Mouse (Mus musculus) lung, postnatal 0 days (tissue): ENCODE data around the gene Emc7. TPM values are rescaled to one million over a fixed set of nuclear protein-coding genes. Genes with fewer than 3 reads are reported as not detected.
A peak's percentile ranks its signal among the peaks of the same experiment; 100 is the strongest.
"Not testable (repeated sequence)": the region's sequence is repeated elsewhere in the genome, so short reads cannot be mapped to it uniquely, and the experiment has no call there.

ENCODE experiments used
- ATAC-seq: fragments of 200-750 bp; cut with Nextera tagmentation; 2 replicates; pipeline ENCODE4 v1.8.0; 2017; ENCODE audit warnings: moderate library complexity
- DNase-seq: peaks from one replicate; pipeline ENCODE4 v3.0.0-alpha.2; 2016; ENCODE audit warnings: low spot score
- H3K27ac ChIP-seq: fragments of 300-500 bp; sonication (generic); 2 replicates; pipeline ENCODE4 v1.5.1; 2014; ENCODE audit warnings: antibody characterized with exemption, mild to moderate bottlenecking, low read length, mixed read lengths
- H3K27me3 ChIP-seq: fragments of 300-500 bp; sonication (generic); replicated peaks from 2 replicates; pipeline ENCODE4 v1.6.1; 2014; ENCODE audit warnings: low read length, mixed read lengths; ENCODE audit not compliant: insufficient read depth
- H3K36me3 ChIP-seq: fragments of 300-500 bp; sonication (generic); 2 replicates; pipeline ENCODE4 v1.6.1; 2014; ENCODE audit warnings: low read length, mixed read lengths; ENCODE audit not compliant: insufficient read depth
- H3K4me1 ChIP-seq: fragments of 300-500 bp; sonication (generic); 2 replicates; pipeline ENCODE4 v1.6.1; 2014; ENCODE audit warnings: antibody characterized with exemption, low read depth, low read length, mixed read lengths; ENCODE audit not compliant: insufficient read depth
- H3K4me2 ChIP-seq: fragments of 300-500 bp; sonication (generic); replicated peaks from 2 replicates; pipeline ENCODE4 v1.6.1; 2014; ENCODE audit warnings: low read depth, mild to moderate bottlenecking, low read length, moderate library complexity, mixed read lengths
- H3K4me3 ChIP-seq: fragments of 300-500 bp; sonication (generic); 2 replicates; pipeline ENCODE4 v1.5.1; 2014; ENCODE audit warnings: low read depth, low read length
- H3K9ac ChIP-seq: fragments of 300-500 bp; sonication (generic); replicated peaks from 2 replicates; pipeline ENCODE4 v1.6.1; 2014; ENCODE audit warnings: low read depth, mild to moderate bottlenecking
- H3K9me3 ChIP-seq: fragments of 300-500 bp; sonication (generic); 2 replicates; pipeline ENCODE4 v1.6.1; 2016; ENCODE audit warnings: low read length, mixed read lengths
- CTCF ChIP-seq: IDR thresholded peaks from 2 replicates; pipeline ENCODE4 v1.5.1; 2016; ENCODE audit warnings: antibody characterized with exemption, mild to moderate bottlenecking
- EP300 ChIP-seq: IDR thresholded peaks from 2 replicates; pipeline ENCODE4 v1.6.1; 2016; ENCODE audit warnings: antibody characterized with exemption, mild to moderate bottlenecking, control low read depth
- WGBS: fragments of 180-500 bp; shearing (Covaris S2); extraction: QIAGEN DNeasy Blood & Tissue Kit; methylation state at CpG from one replicate; pipeline ENCODE4 v1.1.7; 2014; 5-methylcytosine and 5-hydroxymethylcytosine counted together
- polyA plus RNA-seq: library from polyadenylated mRNA; unstranded; fragments of >200 nt; fragmentation: Nextera tagmentation; extraction: Ambion mirVana; gene quantifications from 2 replicates; pipeline ENCODE4 v1.2.1, GENCODE M21; 2015

Gene Emc7
- 29.0 and 31.6 TPM in 2 replicates for polyA plus RNA-seq

- Histone ChIP-seq H3K27ac (peak within 1 kb of the TSS; percentile 85), H3K4me1 (peaks cover 8% of the 10 kb centered on the region; the same call in 1 of the 2 replicates), H3K4me2 (peak within 1 kb of the TSS; percentile 64), H3K27me3 (no peaks in the 10 kb centered on the region), H3K36me3 (0 out of 2 replicates have a peak, but pooled peaks cover 1% of the 10 kb centered on the region), H3K4me3 (peak within 1 kb of the TSS; percentile 83), H3K9ac (peak within 1 kb of the TSS; percentile 86), H3K9me3 (no peaks in the 10 kb centered on the region)
- DNase-seq (peak; percentile 97), ATAC-seq (peak; percentile 100)
- TF ChIP-seq CTCF (no peak), EP300 (no peak)
- under 1% methylated on average over 49 of the region's 49 CpGs for WGBS
Observed at GRCm38 (mm10) chr2:112454862-112455564, at the start of gene Emc7. Emc7 (plus strand) TSS chr2:112454997.

GRCm38 (mm10) chr2:112407030-112407429 is 47.8 kb upstream of the Emc7 start:
- no peak overlapping the region for H3K9ac ChIP-seq
- H3K4me1 ChIP-seq, result no peaks in the 10 kb centered on the region
- WGBS, result 86% methylated on average over 3 of the region's 3 CpGs
- TF ChIP-seq CTCF, result no peak
- no peak for TF ChIP-seq EP300
- no peak for DNase-seq
- H3K36me3 ChIP-seq, result no peaks in the 10 kb centered on the region; the same call in 1 of the 2 replicates
- no peak overlapping the region for H3K4me3 ChIP-seq
- no peak overlapping the region for H3K4me2 ChIP-seq
- H3K9me3 ChIP-seq, result no peaks in the 10 kb centered on the region
- ATAC-seq, result no peak
- no peak overlapping the region for H3K27ac ChIP-seq
- no peaks in the 10 kb centered on the region for H3K27me3 ChIP-seq

- ATAC-seq (no peak), DNase-seq (no peak)
- Histone ChIP-seq H3K36me3 (no peaks in the 10 kb centered on the region), H3K4me3 (no peak overlapping the region), H3K4me2 (no peak overlapping the region), H3K4me1 (no peaks in the 10 kb centered on the region), H3K27ac (no peak overlapping the region), H3K9me3 (no peaks in the 10 kb centered on the region), H3K27me3 (no peaks in the 10 kb centered on the region), H3K9ac (no peak overlapping the region)
- TF ChIP-seq EP300 (no peak), CTCF (no peak)
- 62% methylated on average over 3 of the region's 3 CpGs for WGBS
Observed at GRCm38 (mm10) chr2:112425308-112425707, 29.5 kb upstream of the Emc7 start.

- H3K4me2 ChIP-seq, ATAC-seq, H3K9me3 ChIP-seq, H3K4me3 ChIP-seq, H3K27ac ChIP-seq, H3K9ac ChIP-seq, DNase-seq, H3K4me1 ChIP-seq, H3K36me3 ChIP-seq, H3K27me3 ChIP-seq: not testable (repeated sequence)
- 91% methylated on average over 3 of the region's 3 CpGs for WGBS
Observed at GRCm38 (mm10) chr2:112428534-112428933, 26.3 kb upstream of the Emc7 start.

- DNase-seq (no peak), ATAC-seq (no peak)
- no peaks in the 10 kb centered on the region for H3K27me3 ChIP-seq
- no peak overlapping the region for H3K4me2 ChIP-seq
- no peaks in the 10 kb centered on the region for H3K9me3 ChIP-seq
- no peak overlapping the region for H3K27ac ChIP-seq
- TF ChIP-seq CTCF, result no peak
- no peak for TF ChIP-seq EP300
- H3K4me1 ChIP-seq, result no peaks in the 10 kb centered on the region
- H3K9ac ChIP-seq, result no peak overlapping the region
- 81% methylated on average over 4 of the region's 4 CpGs for WGBS
- H3K4me3 ChIP-seq, result no peak overlapping the region
- no peaks in the 10 kb centered on the region for H3K36me3 ChIP-seq
Observed at GRCm38 (mm10) chr2:112429665-112430064, 25.1 kb upstream of the Emc7 start.

GRCm38 (mm10) chr2:112430403-112430802 is 24.4 kb upstream of the Emc7 start:
- H3K27me3 ChIP-seq, result no peaks in the 10 kb centered on the region
- H3K9me3 ChIP-seq, result no peaks in the 10 kb centered on the region
- no peaks in the 10 kb centered on the region for H3K4me1 ChIP-seq
- H3K27ac ChIP-seq, result no peak overlapping the region
- no peak overlapping the region for H3K4me2 ChIP-seq
- TF ChIP-seq EP300 (no peak), CTCF (no peak)
- no peak overlapping the region for H3K9ac ChIP-seq
- ATAC-seq, result no peak
- no peak overlapping the region for H3K4me3 ChIP-seq
- no peak for DNase-seq
- H3K36me3 ChIP-seq, result no peaks in the 10 kb centered on the region
- WGBS, result 32% methylated on average over 5 of the region's 5 CpGs
